Mouse (Mus musculus) lung, embryonic 15.5 days (tissue): ENCODE results near the gene Cd4. TPM values are rescaled to one million over a fixed set of nuclear protein-coding genes. Genes with fewer than 3 reads are reported as not detected.

ENCODE experiments used
- ATAC-seq: fragments of 200-750 bp; cut with Nextera tagmentation; 2 replicates; pipeline ENCODE4 v1.8.0; 2017; ENCODE audit warnings: moderate number of reproducible peaks, borderline replicate concordance; ENCODE audit not compliant: low FRiP score, low TSS enrichment; ENCODE audit errors: extremely low read depth
- H3K27ac ChIP-seq: fragments of 300-500 bp; sonication (generic); 2 replicates; pipeline ENCODE4 v1.5.1; 2015; ENCODE audit warnings: moderate library complexity, mild to moderate bottlenecking, inconsistent platforms
- H3K27me3 ChIP-seq: fragments of 300-500 bp; sonication (generic); 2 replicates; pipeline ENCODE4 v1.6.1; 2015; ENCODE audit warnings: inconsistent platforms
- H3K36me3 ChIP-seq: fragments of 300-500 bp; sonication (generic); 2 replicates; pipeline ENCODE4 v1.6.1; 2015; ENCODE audit warnings: inconsistent platforms
- H3K4me1 ChIP-seq: fragments of 300-500 bp; sonication (generic); 2 replicates; pipeline ENCODE4 v1.6.1; 2015; ENCODE audit warnings: inconsistent platforms
- H3K4me2 ChIP-seq: fragments of 300-500 bp; sonication (generic); 2 replicates; pipeline ENCODE4 v1.6.1; 2015; ENCODE audit warnings: inconsistent platforms, mild to moderate bottlenecking, moderate library complexity
- H3K4me3 ChIP-seq: fragments of 300-500 bp; sonication (generic); 2 replicates; pipeline ENCODE4 v1.5.1; 2015; ENCODE audit warnings: mild to moderate bottlenecking, inconsistent platforms
- H3K9ac ChIP-seq: fragments of 300-500 bp; sonication (generic); 2 replicates; pipeline ENCODE4 v1.6.1; 2015; ENCODE audit warnings: inconsistent platforms
- H3K9me3 ChIP-seq: fragments of 300-500 bp; sonication (generic); 2 replicates; pipeline ENCODE4 v1.6.1; 2016; ENCODE audit warnings: inconsistent platforms
- WGBS: fragments of 180-500 bp; shearing (Covaris S2); methylation state at CpG from one replicate; pipeline ENCODE4 v1.1.7; 2015; 5-methylcytosine and 5-hydroxymethylcytosine counted together
- polyA plus RNA-seq: library from polyadenylated mRNA; unstranded; fragments of >200 nt; fragmentation: Nextera tagmentation; extraction: Ambion mirVana; gene quantifications from 2 replicates; pipeline ENCODE4 v1.2.1, GENCODE M21; 2015

The Cd4 gene
- polyA plus RNA-seq, 1 experiment from 2014 or later = 0.26 TPM

DNA sequence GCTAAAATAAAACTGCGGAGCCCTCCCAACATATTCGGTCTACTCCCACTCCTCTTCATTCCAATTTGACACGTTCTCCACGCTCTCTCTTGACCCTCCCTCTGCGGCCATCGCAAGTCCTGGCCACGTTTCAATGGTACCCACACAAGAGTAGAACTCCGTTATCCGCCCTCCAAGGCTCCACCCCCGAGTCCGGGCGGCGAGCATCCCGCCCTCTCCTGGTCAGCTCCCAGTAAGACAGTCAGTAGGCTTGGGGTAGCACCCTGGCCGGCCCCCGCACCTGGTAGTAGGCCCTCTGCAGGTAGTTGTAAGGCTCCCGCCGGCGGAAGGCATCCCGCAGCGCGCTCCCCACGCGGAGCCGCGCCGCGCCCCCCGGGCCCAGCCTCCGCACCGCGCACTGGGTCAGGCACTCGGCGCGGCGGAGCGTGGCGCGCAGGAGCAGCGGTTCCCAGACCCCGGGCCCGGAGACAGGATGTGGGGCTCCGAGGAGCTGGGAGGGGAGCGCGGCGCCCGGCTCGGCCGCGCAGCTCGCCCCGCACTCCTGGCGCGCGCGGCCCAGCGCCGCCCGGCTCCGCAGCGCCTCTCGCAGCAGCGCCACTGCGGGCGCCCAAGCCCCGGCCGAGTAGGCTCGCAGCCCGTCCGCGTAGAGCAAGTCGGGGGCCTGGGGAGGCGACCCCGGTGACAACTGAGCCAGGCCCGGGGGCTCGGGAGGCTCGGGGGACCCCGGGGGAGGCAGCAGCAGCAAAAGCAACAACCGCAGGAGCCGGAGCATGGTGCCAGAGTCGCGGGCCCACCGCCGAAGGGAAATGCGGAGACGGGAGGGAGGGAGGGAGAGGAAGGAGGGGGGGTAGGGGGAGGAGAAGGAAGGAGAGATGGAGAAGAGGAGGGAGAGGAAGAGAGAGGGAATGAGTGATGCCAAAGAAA lies 30.8 kb downstream of the Cd4 start, which contains the start of gene P3h3:
Gene P3h3 (minus strand): TSS at position 837 of the 924 bp plus-strand sequence.
- Histone ChIP-seq H3K36me3 (0 out of 2 replicates have a peak, but pooled peaks cover 6% of the 10 kb centered on the region), H3K4me1 (peaks cover 38% of the 10 kb centered on the region), H3K27ac (peak within 1 kb of the TSS; percentile 93), H3K9me3 (no peaks in the 10 kb centered on the region), H3K27me3 (peaks cover 32% of the 10 kb centered on the region), H3K4me2 (peak within 1 kb of the TSS; percentile 94), H3K9ac (peak within 1 kb of the TSS; percentile 89), H3K4me3 (peak within 1 kb of the TSS; percentile 85)
- WGBS = under 1% methylated on average over 79 of the region's 86 CpGs
- peak; percentile 81 for ATAC-seq

DNA sequence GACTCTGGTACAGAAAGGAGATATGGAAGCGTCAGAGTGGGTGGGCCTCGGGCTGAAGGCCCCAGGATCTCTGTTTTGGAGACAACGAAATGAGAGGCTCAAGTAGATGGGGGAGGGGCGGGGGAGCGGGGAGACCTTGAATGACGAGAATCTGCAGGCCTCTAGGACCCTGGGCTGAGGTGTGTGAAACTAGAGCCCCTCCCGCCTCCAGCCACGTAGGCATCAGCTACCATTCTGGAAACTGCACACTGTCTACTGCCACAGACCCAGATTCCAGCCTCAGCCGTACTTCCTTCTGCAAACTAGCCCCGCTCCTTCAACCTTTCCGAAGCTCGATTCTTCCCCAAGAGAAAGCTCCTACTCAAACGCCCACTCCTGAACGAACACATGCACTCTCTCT lies 31.7 kb downstream of the Cd4 start:
- Histone ChIP-seq H3K27ac (peak overlapping the region; percentile 93; the same call in 1 of the 2 replicates), H3K4me1 (peaks cover 38% of the 10 kb centered on the region), H3K9me3 (no peaks in the 10 kb centered on the region), H3K9ac (no peak overlapping the region; the same call in 1 of the 2 replicates), H3K4me3 (peak overlapping the region; percentile 85), H3K4me2 (peak overlapping the region; percentile 94), H3K36me3 (0 out of 2 replicates have a peak, but pooled peaks cover 6% of the 10 kb centered on the region), H3K27me3 (peaks cover 23% of the 10 kb centered on the region)
- 0 out of 2 replicates have a peak, but pooled peaks have one; percentile 29 for ATAC-seq
- 11% methylated on average over 14 of the region's 14 CpGs for WGBS

DNA sequence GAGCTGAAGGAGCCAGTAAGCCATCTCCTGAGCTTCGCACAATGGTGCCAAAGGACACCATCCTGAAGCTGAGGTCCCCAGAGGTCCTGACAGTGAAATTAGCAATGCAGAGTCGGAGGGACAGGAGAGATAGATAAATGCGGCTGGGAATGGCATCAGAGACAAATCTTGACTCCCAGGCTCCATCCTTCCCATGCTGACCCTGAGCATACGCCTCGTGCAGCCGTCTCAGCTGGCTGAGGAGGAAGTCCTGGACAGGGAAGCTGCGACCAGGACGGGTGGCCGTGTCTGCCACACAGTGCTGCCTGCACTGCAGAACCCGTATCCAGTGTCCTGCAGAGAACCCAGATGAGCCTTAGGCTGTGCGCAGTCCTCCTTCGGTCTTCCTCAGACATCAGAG lies 33.4 kb downstream of the Cd4 start:
- Histone ChIP-seq H3K4me3 (no peak overlapping the region), H3K4me2 (no peak overlapping the region), H3K9ac (no peak overlapping the region), H3K4me1 (peaks cover 32% of the 10 kb centered on the region), H3K27me3 (peaks cover 12% of the 10 kb centered on the region), H3K27ac (no peak overlapping the region), H3K9me3 (no peaks in the 10 kb centered on the region), H3K36me3 (0 out of 2 replicates have a peak, but pooled peaks cover 9% of the 10 kb centered on the region)
- ATAC-seq = no peak
- WGBS = 61% methylated on average over 12 of the region's 12 CpGs

DNA sequence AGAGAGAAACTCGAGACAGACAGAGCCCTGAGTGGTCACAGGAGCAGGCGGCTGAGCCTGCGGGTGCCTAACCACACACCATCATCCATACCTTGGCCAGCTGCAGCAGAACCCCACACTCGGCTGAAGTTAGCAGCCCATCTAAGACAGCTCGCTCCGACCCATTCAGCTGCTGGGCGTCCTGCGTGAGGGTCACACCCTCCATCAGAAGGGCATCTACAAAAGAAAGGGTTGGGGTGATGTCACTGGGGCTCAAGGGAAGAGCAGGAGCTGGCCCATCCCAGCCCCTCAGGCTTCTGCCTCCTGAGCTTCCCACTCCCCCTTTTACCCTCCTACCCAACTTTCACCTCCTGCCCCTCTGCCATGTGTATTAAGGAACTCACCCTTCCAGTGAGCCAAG lies 37.5 kb downstream of the Cd4 start:
- Histone ChIP-seq H3K36me3 (peaks cover 9% of the 10 kb centered on the region; the same call in 1 of the 2 replicates), H3K9me3 (no peaks in the 10 kb centered on the region), H3K27me3 (no peaks in the 10 kb centered on the region), H3K4me2 (no peak overlapping the region), H3K27ac (no peak overlapping the region), H3K4me3 (no peak overlapping the region), H3K9ac (no peak overlapping the region), H3K4me1 (peaks cover 9% of the 10 kb centered on the region)
- ATAC-seq = no peak
- 55% methylated on average over 8 of the region's 8 CpGs for WGBS

DNA sequence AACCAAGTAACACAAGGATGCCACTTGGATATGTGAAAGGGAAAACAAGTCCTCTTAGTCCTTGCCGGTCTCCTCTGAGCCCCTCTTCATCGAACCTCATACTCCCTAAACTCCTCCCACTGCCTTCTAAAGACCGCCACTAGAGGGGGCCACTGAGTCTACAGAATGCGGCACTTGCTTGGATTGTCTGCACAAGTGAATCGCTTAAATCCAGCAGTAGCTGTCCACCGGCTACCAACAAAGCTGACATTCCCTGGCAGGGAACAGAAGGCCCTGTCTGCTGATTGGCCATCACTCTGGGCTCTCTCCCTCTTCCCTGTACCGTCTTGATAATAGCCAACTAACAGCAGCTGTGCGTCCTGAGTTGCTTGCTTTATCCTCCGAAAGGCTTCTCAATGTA lies 40.7 kb downstream of the Cd4 start:
- ATAC-seq = peak; percentile 67; the same call in 1 of the 2 replicates
- Histone ChIP-seq H3K27me3 (no peaks in the 10 kb centered on the region), H3K36me3 (peaks cover 3% of the 10 kb centered on the region; the same call in 1 of the 2 replicates), H3K9ac (no peak overlapping the region), H3K4me1 (no peaks in the 10 kb centered on the region), H3K27ac (no peak overlapping the region), H3K4me2 (no peak overlapping the region), H3K4me3 (no peak overlapping the region), H3K9me3 (no peaks in the 10 kb centered on the region)
- 8% methylated on average over 9 of the region's 9 CpGs for WGBS

DNA sequence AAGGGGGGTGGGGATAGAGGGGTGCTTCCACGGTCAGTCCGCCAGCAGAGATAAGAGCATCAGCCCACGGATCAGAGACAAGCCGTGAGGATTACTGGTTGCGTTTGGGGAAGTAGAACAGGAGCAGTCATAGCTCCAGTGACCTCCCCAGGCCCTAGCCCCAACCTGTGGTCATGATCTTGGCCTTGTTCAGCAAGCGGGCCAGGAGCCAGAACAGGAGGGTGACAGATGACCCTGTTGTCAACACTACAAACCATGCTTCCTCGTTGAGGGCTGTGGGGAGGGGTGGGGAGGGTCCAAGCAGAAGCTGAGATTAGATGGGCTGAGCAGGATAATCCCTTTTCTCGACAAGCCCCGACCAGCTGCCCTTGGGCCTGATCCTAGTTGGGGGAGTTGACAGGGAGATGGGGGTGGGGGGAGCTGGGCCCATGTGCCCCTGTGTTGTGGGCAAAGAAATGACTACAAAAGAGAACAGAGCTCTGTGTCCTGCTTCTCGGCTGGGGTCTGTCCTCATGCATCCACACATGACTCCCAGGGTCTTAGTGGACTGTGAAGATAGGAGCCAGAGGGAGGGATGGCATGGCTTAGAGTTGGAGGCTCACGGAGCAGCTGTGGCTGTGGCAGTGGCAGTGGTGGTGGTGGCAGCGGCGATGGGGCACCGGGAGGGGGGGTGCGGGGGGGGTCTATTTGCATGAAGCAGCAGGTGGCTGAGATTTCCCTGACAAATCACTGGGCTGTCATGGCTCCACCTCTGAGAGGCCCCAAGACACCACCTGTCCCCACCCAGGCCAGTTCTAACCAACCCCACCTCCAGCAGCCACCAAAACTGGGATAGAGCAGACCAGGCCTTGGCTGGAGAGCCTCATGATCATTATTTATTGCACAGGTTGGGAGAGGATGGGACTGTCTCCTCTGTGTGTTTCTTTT lies 47.5 kb downstream of the Cd4 start, which contains the start of gene Gnb3:
Gene Gnb3 (minus strand): TSS at position 35 of the 927 bp plus-strand sequence.
- Histone ChIP-seq H3K36me3 (no peaks in the 10 kb centered on the region), H3K27me3 (no peaks in the 10 kb centered on the region), H3K27ac (no peak within 1 kb of the TSS), H3K9ac (no peak within 1 kb of the TSS), H3K4me3 (no peak within 1 kb of the TSS), H3K9me3 (no peaks in the 10 kb centered on the region), H3K4me2 (no peak within 1 kb of the TSS), H3K4me1 (peaks cover 31% of the 10 kb centered on the region)
- 18% methylated on average over 15 of the region's 15 CpGs for WGBS
- ATAC-seq = no peak

DNA sequence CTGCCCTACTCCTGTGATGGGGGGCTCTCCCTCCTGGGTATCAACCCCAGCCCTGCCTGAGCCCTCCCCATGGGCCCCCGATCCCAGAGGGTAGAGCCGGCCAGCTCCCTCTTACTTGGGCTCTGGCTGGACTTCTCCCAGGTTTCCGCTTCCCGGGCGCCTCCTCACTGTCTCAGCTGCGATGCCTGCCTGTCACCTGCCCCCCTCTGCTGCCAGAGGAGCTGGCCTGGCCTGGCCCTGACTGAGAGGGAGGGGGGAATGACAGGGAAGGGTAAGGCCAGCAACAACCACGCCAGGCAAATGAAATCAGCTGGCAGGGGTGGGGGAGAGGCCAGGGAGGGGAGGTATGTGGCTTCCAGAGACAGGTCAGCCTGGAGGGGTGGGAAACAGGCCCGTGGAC lies 48.2 kb downstream of the Cd4 start:
- H3K4me3 ChIP-seq = no peak overlapping the region
- H3K9me3 ChIP-seq = no peaks in the 10 kb centered on the region
- H3K27me3 ChIP-seq = no peaks in the 10 kb centered on the region
- no peak overlapping the region for H3K27ac ChIP-seq
- ATAC-seq = peak; percentile 19; the same call in 1 of the 2 replicates
- H3K4me2 ChIP-seq = no peak overlapping the region
- peaks cover 32% of the 10 kb centered on the region for H3K4me1 ChIP-seq
- H3K9ac ChIP-seq = no peak overlapping the region
- 8% methylated on average over 8 of the region's 8 CpGs for WGBS
- H3K36me3 ChIP-seq = peaks cover 3% of the 10 kb centered on the region; the same call in 1 of the 2 replicates

DNA sequence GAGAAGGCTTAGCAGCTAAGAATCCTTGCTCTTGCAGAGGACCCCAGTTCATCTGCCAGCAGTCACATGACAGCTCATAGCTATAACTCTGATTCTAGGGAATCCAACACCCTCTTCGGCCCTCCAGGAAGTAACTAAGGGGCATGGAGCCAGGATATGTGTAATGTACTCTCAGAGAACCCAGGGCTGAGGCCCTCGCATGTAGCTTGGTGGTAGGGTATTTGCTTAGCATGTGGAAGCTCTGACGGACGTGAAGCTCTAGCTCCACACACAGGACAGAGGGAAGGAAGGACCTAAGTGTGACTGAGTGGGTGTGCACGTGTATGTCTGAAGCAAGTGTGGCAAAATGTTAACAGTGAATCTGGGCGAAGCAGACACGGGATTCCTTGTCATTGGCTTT lies 51.6 kb downstream of the Cd4 start:
- Histone ChIP-seq H3K9ac (no peak overlapping the region), H3K27ac (no peak overlapping the region), H3K4me3 (no peak overlapping the region), H3K4me1 (peaks cover 34% of the 10 kb centered on the region), H3K36me3 (peaks cover 30% of the 10 kb centered on the region), H3K27me3 (no peaks in the 10 kb centered on the region), H3K4me2 (no peak overlapping the region), H3K9me3 (no peaks in the 10 kb centered on the region)
- 48% methylated on average over 7 of the region's 7 CpGs for WGBS
- no peak; the same call in 1 of the 2 replicates for ATAC-seq

DNA sequence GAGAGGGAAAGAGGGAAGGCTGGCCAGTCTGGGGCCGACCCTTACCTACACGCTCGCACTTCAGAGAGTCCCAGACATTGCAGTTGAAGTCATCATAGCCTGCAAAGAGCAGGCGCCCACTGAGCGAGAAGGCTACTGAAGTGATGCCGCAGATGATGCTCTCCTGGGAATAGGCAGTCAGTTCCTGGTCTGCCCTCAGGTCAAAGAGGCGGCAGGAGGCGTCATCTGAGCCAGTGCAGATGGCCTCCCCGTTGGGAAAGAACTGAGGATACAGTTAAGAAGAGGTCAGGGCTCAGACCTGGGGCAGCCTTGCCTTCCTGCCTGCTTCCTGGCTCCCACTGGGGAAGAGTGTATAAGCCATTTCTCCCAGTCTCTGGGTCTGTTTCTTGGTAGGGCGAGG lies 52.5 kb downstream of the Cd4 start:
- Histone ChIP-seq H3K4me2 (no peak overlapping the region), H3K27ac (no peak overlapping the region), H3K4me3 (no peak overlapping the region), H3K9me3 (no peaks in the 10 kb centered on the region), H3K27me3 (no peaks in the 10 kb centered on the region), H3K4me1 (peaks cover 43% of the 10 kb centered on the region), H3K9ac (no peak overlapping the region), H3K36me3 (peaks cover 30% of the 10 kb centered on the region)
- 61% methylated on average over 10 of the region's 10 CpGs for WGBS
- no peak for ATAC-seq

DNA sequence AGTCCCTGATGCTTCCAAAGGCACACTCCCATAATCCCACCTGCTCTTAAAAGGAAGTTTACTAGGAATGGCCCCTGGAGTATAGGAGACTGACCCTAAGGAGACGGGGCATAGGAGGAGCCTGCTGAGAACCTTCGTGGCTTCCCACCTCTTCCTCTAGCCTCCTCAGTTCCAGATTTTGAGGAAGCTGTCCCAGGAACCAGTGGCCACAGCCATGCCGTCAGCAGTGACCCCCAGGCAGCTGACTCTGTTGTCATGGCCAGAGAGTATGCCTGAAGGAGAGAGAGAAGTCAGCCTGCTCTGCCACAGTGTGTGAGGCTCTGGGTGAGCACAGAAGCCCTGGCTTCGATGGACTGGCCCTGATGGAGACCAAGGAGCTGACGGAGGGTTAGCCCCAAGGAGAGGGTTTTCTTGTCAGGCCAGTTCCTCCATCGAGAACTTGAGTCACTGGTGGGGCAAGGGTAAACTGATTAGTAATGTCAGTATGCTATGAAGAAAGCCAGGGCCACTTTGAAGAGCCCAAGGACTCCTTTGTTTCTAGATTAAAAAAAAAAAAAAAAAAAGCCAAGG lies 53.4 kb downstream of the Cd4 start:
- Histone ChIP-seq H3K27ac (no peak overlapping the region), H3K4me3 (no peak overlapping the region), H3K27me3 (no peaks in the 10 kb centered on the region), H3K4me1 (peaks cover 40% of the 10 kb centered on the region), H3K4me2 (no peak overlapping the region), H3K9me3 (no peaks in the 10 kb centered on the region), H3K36me3 (peaks cover 30% of the 10 kb centered on the region), H3K9ac (no peak overlapping the region)
- WGBS = 78% methylated on average over 6 of the region's 6 CpGs
- ATAC-seq = no peak

DNA sequence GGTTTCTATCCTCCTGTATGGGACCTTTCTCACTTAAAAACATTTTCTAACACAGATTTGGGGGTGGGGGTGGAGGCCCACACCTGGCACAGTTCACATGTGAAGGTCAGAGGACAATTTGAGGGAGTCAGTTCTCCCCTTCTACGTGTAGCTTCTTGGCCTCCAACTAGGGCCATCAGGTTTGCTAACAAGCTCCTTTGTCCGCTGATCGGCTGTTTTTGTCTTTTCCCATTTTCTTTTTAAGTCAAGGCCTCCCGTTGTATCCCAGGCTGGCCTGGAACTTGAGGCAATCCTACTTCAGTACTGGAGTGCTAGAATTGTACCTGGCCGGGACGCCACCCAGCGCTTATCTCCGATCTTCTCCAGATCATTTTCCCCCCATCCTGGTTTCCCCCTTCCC lies 56.4 kb downstream of the Cd4 start:
- Histone ChIP-seq H3K27me3 (no peaks in the 10 kb centered on the region), H3K27ac (no peak overlapping the region), H3K4me2 (no peak overlapping the region), H3K4me3 (peak overlapping the region; percentile 61; the same call in 1 of the 2 replicates), H3K36me3 (peaks cover 30% of the 10 kb centered on the region), H3K9me3 (no peaks in the 10 kb centered on the region), H3K4me1 (peaks cover 39% of the 10 kb centered on the region), H3K9ac (no peak overlapping the region)
- ATAC-seq = no peak
- 85% methylated on average over 8 of the region's 8 CpGs for WGBS
